In genomic region chr6:70874035-70874775, GRCm38 (mm10) we compare ENCODE assay signal across 14 mouse cellular contexts. TPM values are rescaled to one million over a fixed set of nuclear protein-coding genes. Genes with fewer than 3 reads are reported as not detected.
DNase-seq lines count a peak whose midpoint lies in the region; ATAC-seq and TF ChIP-seq lines count a peak whose summit lies in the region.
"Had no signal": no experiment of that assay in that cellular context is flagged by ENCODE, and none has a peak within 500 bp of the region (broad histone marks: within the 10 kb centered on the region; RNA-seq: fewer than 3 reads in every experiment).

No protein-coding gene starts in this region.

- TF ChIP-seq EP300 in heart, postnatal 0 days (IDR thresholded peaks at IDR 0.05; ENCODE audit: low read depth) = no peak
- no peak for TF ChIP-seq EP300 in stomach, postnatal 0 days (optimal IDR thresholded peaks at IDR 0.05)

- no peak overlapping the region for H3K4me3 ChIP-seq in heart, postnatal 0 days (ENCODE audit: low read depth, low read length)
- H3K4me3 ChIP-seq in stomach, postnatal 0 days (ENCODE audit: low read depth, low read length) = no peak overlapping the region
- H3K4me3 ChIP-seq in midbrain, embryonic 11.5 days (ENCODE audit: low read depth, low read length) = no peak overlapping the region
- H3K4me3 ChIP-seq in neural tube, embryonic 15.5 days (replicated peaks) = no peak overlapping the region
- H3K4me3 ChIP-seq: hindbrain, embryonic 12.5 days; midbrain, embryonic 15.5 days had no signal

- H3K4me2 ChIP-seq in heart, postnatal 0 days (ENCODE audit: low read depth, low read length) = no peak overlapping the region
- H3K4me2 ChIP-seq in stomach, postnatal 0 days (replicated peaks; ENCODE audit: low read depth) = no peak overlapping the region
- no peak overlapping the region for H3K4me2 ChIP-seq in midbrain, embryonic 11.5 days
- H3K4me2 ChIP-seq in neural tube, embryonic 15.5 days = no peak overlapping the region
- H3K4me2 ChIP-seq: hindbrain, embryonic 12.5 days; midbrain, embryonic 15.5 days had no signal

- 0 out of 2 replicates have a peak, but pooled peaks cover 7% of the 10 kb centered on the region for H3K36me3 ChIP-seq in heart, postnatal 0 days (replicated peaks; ENCODE audit: control insufficient read depth, insufficient read depth, low read length)
- no peaks in the 10 kb centered on the region for H3K36me3 ChIP-seq in stomach, postnatal 0 days (ENCODE audit: control insufficient read depth, insufficient read depth, low read length)
- no peaks in the 10 kb centered on the region for H3K36me3 ChIP-seq in midbrain, embryonic 11.5 days (ENCODE audit: control insufficient read depth, insufficient read depth, low read length)
- peaks cover 5% of the 10 kb centered on the region; the same call in 1 of the 2 replicates for H3K36me3 ChIP-seq in neural tube, embryonic 15.5 days

- H3K9me3 ChIP-seq in heart, postnatal 0 days (replicated peaks; ENCODE audit: control insufficient read depth, low read length) = no peaks in the 10 kb centered on the region
- no peaks in the 10 kb centered on the region for H3K9me3 ChIP-seq in stomach, postnatal 0 days (ENCODE audit: control insufficient read depth, low read length)
- no peaks in the 10 kb centered on the region for H3K9me3 ChIP-seq in midbrain, embryonic 11.5 days (ENCODE audit: control insufficient read depth, low read length)
- H3K9me3 ChIP-seq in neural tube, embryonic 15.5 days (replicated peaks) = no peaks in the 10 kb centered on the region
- H3K9me3 ChIP-seq: hindbrain, embryonic 12.5 days; midbrain, embryonic 15.5 days had no signal

- no peaks in the 10 kb centered on the region for H3K27me3 ChIP-seq in heart, postnatal 0 days (ENCODE audit: control insufficient read depth, insufficient read depth, low read length)
- H3K27me3 ChIP-seq in stomach, postnatal 0 days (ENCODE audit: control insufficient read depth, insufficient read depth, low read length) = no peaks in the 10 kb centered on the region
- H3K27me3 ChIP-seq in midbrain, embryonic 11.5 days (ENCODE audit: control insufficient read depth, insufficient read depth, low read length) = no peaks in the 10 kb centered on the region
- no peaks in the 10 kb centered on the region for H3K27me3 ChIP-seq in neural tube, embryonic 15.5 days (replicated peaks)
- H3K27me3 ChIP-seq: hindbrain, embryonic 12.5 days; midbrain, embryonic 15.5 days had no signal

- TF ChIP-seq CTCF in heart, postnatal 0 days (IDR thresholded peaks at IDR 0.05; ENCODE audit: low read depth) = peak; percentile 18; the same call in 1 of the 2 replicates
- TF ChIP-seq CTCF in stomach, postnatal 0 days (IDR thresholded peaks at IDR 0.05; ENCODE audit: low read depth) = peak; percentile 54

- peaks cover 9% of the 10 kb centered on the region for H3K4me1 ChIP-seq in heart, postnatal 0 days (ENCODE audit: control insufficient read depth, insufficient read depth)
- H3K4me1 ChIP-seq in stomach, postnatal 0 days (replicated peaks; ENCODE audit: control insufficient read depth, insufficient read depth) = no peaks in the 10 kb centered on the region
- no peaks in the 10 kb centered on the region for H3K4me1 ChIP-seq in midbrain, embryonic 11.5 days (ENCODE audit: control insufficient read depth, insufficient read depth, low read length)
- H3K4me1 ChIP-seq in neural tube, embryonic 15.5 days = peaks cover 16% of the 10 kb centered on the region; the same call in 1 of the 2 replicates
- H3K4me1 ChIP-seq: midbrain, embryonic 15.5 days had no signal

- 65% methylated on average over 5 of the region's 5 CpGs for WGBS in heart, postnatal 0 days
- WGBS in stomach, postnatal 0 days = 78% methylated on average over 5 of the region's 5 CpGs
- WGBS in midbrain, embryonic 11.5 days = 79% methylated on average over 5 of the region's 5 CpGs
- WGBS in neural tube, embryonic 15.5 days = 67% methylated on average over 5 of the region's 5 CpGs

- no peak overlapping the region for H3K27ac ChIP-seq in heart, postnatal 0 days (ENCODE audit: low read depth)
- H3K27ac ChIP-seq in stomach, postnatal 0 days (replicated peaks) = no peak overlapping the region
- H3K27ac ChIP-seq in midbrain, embryonic 11.5 days (ENCODE audit: low read depth, low read length) = no peak overlapping the region
- no peak overlapping the region for H3K27ac ChIP-seq in neural tube, embryonic 15.5 days (replicated peaks)
- H3K27ac ChIP-seq: hindbrain, embryonic 12.5 days; midbrain, embryonic 15.5 days had no signal

- DNase-seq in heart, postnatal 0 days (ENCODE audit: low spot score) = no peak
- DNase-seq in heart, postnatal 25 days (ENCODE audit: low spot score) = no peak
- peak; percentile 32 for DNase-seq in retina, adult 2 months (ENCODE audit: low read depth, low spot score)
- DNase-seq in retina, embryonic 14.5 days (ENCODE audit: low spot score) = no peak
- DNase-seq in c-Kit-negative CD71-positive TER-119-positive erythroid progenitor cells, embryonic 14.5 days (ENCODE audit: low read depth, low spot score) = peak; percentile 6
- DNase-seq in stomach, postnatal 0 days (ENCODE audit: low spot score) = no peak
- no peak for DNase-seq in midbrain, embryonic 11.5 days (ENCODE audit: low spot score, missing footprints)
- DNase-seq: right cerebral cortex, postnatal 25 days had no signal

- ATAC-seq in heart, postnatal 0 days (ENCODE audit: insufficient read depth, low read depth) = no peak
- no peak for ATAC-seq in stomach, postnatal 0 days (ENCODE audit: low FRiP score, low TSS enrichment)
- ATAC-seq in midbrain, embryonic 11.5 days (ENCODE audit: low FRiP score) = no peak
- ATAC-seq in neural tube, embryonic 15.5 days (ENCODE audit: low FRiP score) = no peak
- ATAC-seq: midbrain, embryonic 15.5 days had no signal

- H3K9ac ChIP-seq in heart, postnatal 0 days (replicated peaks; ENCODE audit: low read depth, low read length) = no peak overlapping the region
- no peak overlapping the region for H3K9ac ChIP-seq in stomach, postnatal 0 days (ENCODE audit: low read length)
- H3K9ac ChIP-seq in midbrain, embryonic 11.5 days (ENCODE audit: low read length) = no peak overlapping the region
- no peak overlapping the region for H3K9ac ChIP-seq in neural tube, embryonic 15.5 days (replicated peaks)
- H3K9ac ChIP-seq: hindbrain, embryonic 12.5 days; midbrain, embryonic 15.5 days had no signal

- intact Hi-C loops in heart, postnatal 25 days (cut with DNase I) = no loop called here

RNA-seq across cellular contexts. Expression of gene Eif2ak3, which starts 29.9 kb away (rescaled TPM):
- total RNA-seq in heart, postnatal 0 days (2014; rRNA removed; ENCODE audit: low replicate concordance) = 16.6 and 20.4 TPM in 2 replicates
- polyA plus RNA-seq in heart, postnatal 0 days (2015; fragmentation: Nextera tagmentation; extraction: Ambion mirVana) = 3.6 and 3.7 TPM in 2 replicates
- total RNA-seq in heart, postnatal 25 days (2021) = 1 to 10 TPM; 7.9 to 9.3 TPM
- 6.7 and 7.6 TPM in 2 replicates for polyA plus RNA-seq in stomach, postnatal 0 days (2015; fragmentation: Nextera tagmentation; extraction: Ambion mirVana)
- 8.9 and 9.8 TPM in 2 replicates for polyA plus RNA-seq in midbrain, embryonic 11.5 days (2014; fragmentation: Nextera tagmentation; extraction: Ambion mirVana)
- 11.6 and 13.3 TPM in 2 replicates for polyA plus RNA-seq in neural tube, embryonic 15.5 days (2015; fragmentation: Nextera tagmentation; extraction: Ambion mirVana)

RNA-seq across cellular contexts. Expression of gene Tex37, which starts 44.5 kb away (rescaled TPM):
- not detected in 2 replicates for total RNA-seq in heart, postnatal 0 days (2014; rRNA removed; ENCODE audit: low replicate concordance)
- not detected in 2 replicates for polyA plus RNA-seq in heart, postnatal 0 days (2015; fragmentation: Nextera tagmentation; extraction: Ambion mirVana)
- not detected for total RNA-seq in heart, postnatal 25 days (2021)
- not detected in 2 replicates for polyA plus RNA-seq in stomach, postnatal 0 days (2015; fragmentation: Nextera tagmentation; extraction: Ambion mirVana)
- polyA plus RNA-seq in midbrain, embryonic 11.5 days (2014; fragmentation: Nextera tagmentation; extraction: Ambion mirVana) = not detected in 2 replicates
- not detected in 2 replicates for polyA plus RNA-seq in neural tube, embryonic 15.5 days (2015; fragmentation: Nextera tagmentation; extraction: Ambion mirVana)
- total RNA-seq: common myeloid progenitor, adult 5-6 weeks had no signal
- polyA plus RNA-seq: frontal cortex, adult 2 months; hindbrain, embryonic 12.5 days; limb, embryonic 11.5 days; midbrain, embryonic 15.5 days had no signal

Comparison
In these comparisons a context has a peak if more than half of its experiments do, and no peak if none do; other contexts are left out.
1. DNase-seq: peak in retina, adult 2 months (single experiment) and c-Kit-negative CD71-positive TER-119-positive erythroid progenitor cells, embryonic 14.5 days (single experiment); none in heart, postnatal 0 days (single experiment), heart, postnatal 25 days (single experiment), retina, embryonic 14.5 days (single experiment), stomach, postnatal 0 days (single experiment) and midbrain, embryonic 11.5 days (single experiment).